Mouse (Mus musculus) liver, embryonic 16.5 days (tissue): ENCODE results near the gene Macrod2. TPM values are rescaled to one million over a fixed set of nuclear protein-coding genes. Genes with fewer than 3 reads are reported as not detected.

Source experiments
- ATAC-seq: fragments of 200-750 bp; cut with Nextera tagmentation; 2 replicates; pipeline ENCODE4 v1.8.0; 2017; ENCODE audit warnings: low read depth, mild to moderate bottlenecking, moderate number of reproducible peaks, moderate library complexity
- H3K27ac ChIP-seq: fragments of 300-500 bp; sonication (generic); 2 replicates; pipeline ENCODE4 v1.5.1; 2014; ENCODE audit warnings: mild to moderate bottlenecking, low read length
- H3K27me3 ChIP-seq: fragments of 300-500 bp; sonication (generic); 2 replicates; pipeline ENCODE4 v1.6.1; 2014; ENCODE audit warnings: low read depth, low read length, mixed read lengths; ENCODE audit not compliant: control insufficient read depth, insufficient read depth
- H3K36me3 ChIP-seq: fragments of 300-500 bp; sonication (generic); 2 replicates; pipeline ENCODE4 v1.6.1; 2014; ENCODE audit warnings: mild to moderate bottlenecking; ENCODE audit not compliant: control insufficient read depth, insufficient read depth
- H3K4me1 ChIP-seq: fragments of 300-500 bp; sonication (generic); 2 replicates; pipeline ENCODE4 v1.6.1; 2014; ENCODE audit warnings: low read depth, low read length, mixed read lengths; ENCODE audit not compliant: control insufficient read depth
- H3K4me2 ChIP-seq: fragments of 300-500 bp; sonication (generic); 2 replicates; pipeline ENCODE4 v1.6.1; 2014; ENCODE audit warnings: low read depth, low read length, mixed read lengths
- H3K4me3 ChIP-seq: fragments of 300-500 bp; sonication (generic); 2 replicates; pipeline ENCODE4 v1.5.1; 2014; ENCODE audit warnings: low read depth, mild to moderate bottlenecking, low read length
- H3K9ac ChIP-seq: fragments of 300-500 bp; sonication (generic); 2 replicates; pipeline ENCODE4 v1.6.1; 2014; ENCODE audit warnings: low read depth, low read length
- H3K9me3 ChIP-seq: fragments of 300-500 bp; sonication (generic); replicated peaks from 2 replicates; pipeline ENCODE4 v1.6.1; 2016; ENCODE audit warnings: low read length; ENCODE audit not compliant: control insufficient read depth
- WGBS: fragments of 180-500 bp; shearing (Covaris S2); extraction: QIAGEN DNeasy Blood & Tissue Kit; methylation state at CpG from one replicate; pipeline ENCODE4 v1.1.7; 2014; ENCODE audit not compliant: insufficient replicate concordance; 5-methylcytosine and 5-hydroxymethylcytosine counted together
- polyA plus RNA-seq: library from polyadenylated mRNA; unstranded; fragments of >200 nt; fragmentation: Nextera tagmentation; extraction: Ambion mirVana; gene quantifications from 2 replicates; pipeline ENCODE4 v1.2.1, GENCODE M21; 2015

Gene Macrod2
- polyA plus RNA-seq, 1 experiment from 2014 or later: 5.5 TPM

- ATAC-seq: no peak
- no peak overlapping the region for H3K4me2 ChIP-seq
- H3K4me1 ChIP-seq: no peaks in the 10 kb centered on the region
- no peaks in the 10 kb centered on the region for H3K36me3 ChIP-seq
- no peak overlapping the region for H3K9ac ChIP-seq
- H3K27me3 ChIP-seq: no peaks in the 10 kb centered on the region
- no peak overlapping the region for H3K27ac ChIP-seq
- H3K9me3 ChIP-seq: no peaks in the 10 kb centered on the region
- no peak overlapping the region for H3K4me3 ChIP-seq
- WGBS: 57% methylated on average over 5 of the region's 5 CpGs
These were observed 576.7 kb downstream of the Macrod2 start for GRCm38 (mm10) chr2:140971845-140972244.

- no peak for ATAC-seq
- no peak overlapping the region for H3K9ac ChIP-seq
These were observed 590.7 kb downstream of the Macrod2 start for GRCm38 (mm10) chr2:140985670-140986372.

GRCm38 (mm10) chr2:141003846-141004245, 608.7 kb downstream of the Macrod2 start:
- Histone ChIP-seq H3K4me3 (no peak overlapping the region), H3K36me3 (no peaks in the 10 kb centered on the region), H3K9me3 (no peaks in the 10 kb centered on the region), H3K4me2 (no peak overlapping the region), H3K27me3 (no peaks in the 10 kb centered on the region), H3K9ac (no peak overlapping the region), H3K27ac (no peak overlapping the region), H3K4me1 (no peaks in the 10 kb centered on the region)
- WGBS: 77% methylated on average over 5 of the region's 5 CpGs
- ATAC-seq: no peak

More at GRCm38 (mm10) chr2:140985670-140986372, 590.7 kb downstream of the Macrod2 start:
- Histone ChIP-seq H3K4me1 (no peaks in the 10 kb centered on the region), H3K27me3 (no peaks in the 10 kb centered on the region), H3K4me3 (no peak overlapping the region), H3K27ac (no peak overlapping the region), H3K36me3 (no peaks in the 10 kb centered on the region), H3K9me3 (no peaks in the 10 kb centered on the region), H3K4me2 (no peak overlapping the region)
- WGBS: 58% methylated on average over 3 of the region's 3 CpGs

- Histone ChIP-seq H3K27ac (no peak overlapping the region), H3K27me3 (no peaks in the 10 kb centered on the region), H3K4me3 (no peak overlapping the region), H3K4me2 (no peak overlapping the region), H3K36me3 (no peaks in the 10 kb centered on the region), H3K4me1 (no peaks in the 10 kb centered on the region), H3K9ac (no peak overlapping the region), H3K9me3 (no peaks in the 10 kb centered on the region)
- 54% methylated on average over 3 of the region's 3 CpGs for WGBS
- no peak for ATAC-seq
These were observed 609.2 kb downstream of the Macrod2 start for GRCm38 (mm10) chr2:141004326-141004725.

DNA sequence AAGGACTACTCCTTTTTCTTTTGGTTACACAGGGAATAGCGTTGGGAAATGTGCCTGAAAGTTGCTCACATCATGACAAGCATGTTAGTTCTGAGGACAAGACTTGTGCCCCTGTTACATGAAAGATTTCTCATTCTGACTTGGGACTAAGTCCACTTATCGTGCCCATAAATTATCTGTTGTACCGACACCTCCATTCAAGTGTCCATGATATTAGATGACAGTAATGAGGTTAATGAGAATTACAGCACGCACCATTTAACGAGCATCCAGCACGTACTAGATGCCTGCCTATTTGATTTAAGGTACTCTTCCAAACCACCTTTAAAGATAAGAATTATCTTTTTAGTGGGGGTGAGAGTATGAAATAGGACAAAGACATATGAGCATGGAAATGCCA, 610.5 kb downstream of the Macrod2 start:
- no peaks in the 10 kb centered on the region for H3K27me3 ChIP-seq
- H3K9me3 ChIP-seq: no peaks in the 10 kb centered on the region
- no peaks in the 10 kb centered on the region for H3K4me1 ChIP-seq
- no peak overlapping the region for H3K9ac ChIP-seq
- no peak for ATAC-seq
- H3K36me3 ChIP-seq: no peaks in the 10 kb centered on the region
- H3K4me3 ChIP-seq: no peak overlapping the region
- WGBS: 75% methylated on average over 6 of the region's 6 CpGs
- no peak overlapping the region for H3K27ac ChIP-seq
- H3K4me2 ChIP-seq: no peak overlapping the region

- H3K9me3 ChIP-seq: no peaks in the 10 kb centered on the region
- no peak for ATAC-seq
- H3K9ac ChIP-seq: no peak overlapping the region
- WGBS: 61% methylated on average over 7 of the region's 7 CpGs
- H3K4me3 ChIP-seq: no peak overlapping the region
- no peaks in the 10 kb centered on the region for H3K27me3 ChIP-seq
- no peak overlapping the region for H3K27ac ChIP-seq
- H3K4me2 ChIP-seq: no peak overlapping the region
- no peaks in the 10 kb centered on the region for H3K4me1 ChIP-seq
- H3K36me3 ChIP-seq: no peaks in the 10 kb centered on the region
These were observed 612.6 kb downstream of the Macrod2 start for GRCm38 (mm10) chr2:141007725-141008124.

DNA sequence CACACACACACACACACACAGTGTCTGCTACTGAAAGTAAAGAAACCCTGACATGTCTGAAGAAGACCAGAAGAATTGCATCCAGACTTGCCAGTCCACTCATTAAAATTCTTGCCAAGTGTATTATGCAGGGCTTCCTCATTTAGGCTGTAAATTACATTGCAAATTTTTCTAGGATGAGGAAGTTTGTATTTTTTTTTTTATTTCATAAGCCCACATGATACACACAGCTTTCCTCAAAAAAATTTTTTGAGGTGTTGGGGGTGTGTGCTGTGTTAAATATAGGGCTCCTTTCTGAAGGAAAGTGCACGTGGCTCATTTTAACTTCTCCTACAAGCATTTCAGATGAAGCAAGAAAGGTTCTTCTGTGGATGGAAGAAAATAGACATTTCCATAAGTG, 613.3 kb downstream of the Macrod2 start:
- H3K27ac ChIP-seq: no peak overlapping the region
- ATAC-seq: no peak
- no peak overlapping the region for H3K4me2 ChIP-seq
- no peaks in the 10 kb centered on the region for H3K27me3 ChIP-seq
- H3K9me3 ChIP-seq: no peaks in the 10 kb centered on the region
- no peak overlapping the region for H3K9ac ChIP-seq
- no peak overlapping the region for H3K4me3 ChIP-seq
- H3K36me3 ChIP-seq: no peaks in the 10 kb centered on the region
- H3K4me1 ChIP-seq: no peaks in the 10 kb centered on the region
- 33% methylated on average over 1 of the region's 1 CpGs for WGBS

- no peaks in the 10 kb centered on the region for H3K4me1 ChIP-seq
- ATAC-seq: peak; percentile 66; the same call in 1 of the 2 replicates
- H3K36me3 ChIP-seq: no peaks in the 10 kb centered on the region
- WGBS: 57% methylated on average over 8 of the region's 8 CpGs
- H3K9me3 ChIP-seq: no peaks in the 10 kb centered on the region
- no peaks in the 10 kb centered on the region for H3K27me3 ChIP-seq
- no peak overlapping the region for H3K9ac ChIP-seq
- H3K4me2 ChIP-seq: no peak overlapping the region
- H3K4me3 ChIP-seq: no peak overlapping the region
- H3K27ac ChIP-seq: no peak overlapping the region
These were observed 618.5 kb downstream of the Macrod2 start for GRCm38 (mm10) chr2:141013443-141014165.

- no peak overlapping the region for H3K4me3 ChIP-seq
- no peaks in the 10 kb centered on the region for H3K4me1 ChIP-seq
- WGBS: 62% methylated on average over 4 of the region's 4 CpGs
- H3K36me3 ChIP-seq: no peaks in the 10 kb centered on the region
- no peak overlapping the region for H3K9ac ChIP-seq
- H3K27ac ChIP-seq: no peak overlapping the region
- no peaks in the 10 kb centered on the region for H3K9me3 ChIP-seq
- no peak overlapping the region for H3K4me2 ChIP-seq
- no peak for ATAC-seq
- H3K27me3 ChIP-seq: no peaks in the 10 kb centered on the region
These were observed 627.9 kb downstream of the Macrod2 start for GRCm38 (mm10) chr2:141022971-141023370.
